Mouse (Mus musculus) frontal cortex, postnatal 10 days (tissue): ENCODE data around the gene Tex2.

Experiments
- DNase-seq, 2 experiments: peaks; one replicate each; pipeline ENCODE4 v3.0.0; 2022; ENCODE audit warnings: low spot score in 2 of 2, mixed read lengths in 1 of 2

Tex2 gene

GRCm38 (mm10) chr11:106486042-106486865 is 127.0 kb downstream of the Tex2 start:
- no peak for DNase-seq

GRCm38 (mm10) chr11:106485611-106486010 is 127.6 kb downstream of the Tex2 start:
- no peak for DNase-seq

- DNase-seq: no peak
Measured at GRCm38 (mm10) chr11:106484875-106485274, 128.3 kb downstream of the Tex2 start.

GRCm38 (mm10) chr11:106482867-106483266 is 130.4 kb downstream of the Tex2 start:
- DNase-seq: no peak

- DNase-seq: no peak
Measured at GRCm38 (mm10) chr11:106481651-106482050, 131.6 kb downstream of the Tex2 start.

GRCm38 (mm10) chr11:106480530-106480885 is 132.7 kb downstream of the Tex2 start:
- DNase-seq: no peak

- no peak for DNase-seq
Measured at GRCm38 (mm10) chr11:106479619-106480529, 133.3 kb downstream of the Tex2 start.

- no peak for DNase-seq
Measured at GRCm38 (mm10) chr11:106478745-106479144, 134.5 kb downstream of the Tex2 start.

GRCm38 (mm10) chr11:106477505-106478160 is 135.6 kb downstream of the Tex2 start:
- no peak for DNase-seq

- no peak for DNase-seq
Measured at GRCm38 (mm10) chr11:106475309-106475708, 137.9 kb downstream of the Tex2 start.

- no peak for DNase-seq
Measured at GRCm38 (mm10) chr11:106471629-106472028, 141.6 kb downstream of the Tex2 start.

GRCm38 (mm10) chr11:106468509-106468908 is 144.7 kb downstream of the Tex2 start:
- no peak for DNase-seq

- DNase-seq: no peak
Measured at GRCm38 (mm10) chr11:106465932-106466331, 147.3 kb downstream of the Tex2 start.

GRCm38 (mm10) chr11:106465545-106465903 is 147.7 kb downstream of the Tex2 start:
- no peak for DNase-seq

- no peak for DNase-seq
Measured at GRCm38 (mm10) chr11:106464681-106465544, 148.3 kb downstream of the Tex2 start.

- DNase-seq: no peak
Measured at GRCm38 (mm10) chr11:106463845-106464244, 149.4 kb downstream of the Tex2 start.

- DNase-seq: no peak
Measured at GRCm38 (mm10) chr11:106462309-106462708, 150.9 kb downstream of the Tex2 start.

- DNase-seq: no peak
Measured at GRCm38 (mm10) chr11:106461145-106461932, 151.9 kb downstream of the Tex2 start.

GRCm38 (mm10) chr11:106460671-106461070 is 152.6 kb downstream of the Tex2 start:
- DNase-seq: no peak

- DNase-seq: no peak
Measured at GRCm38 (mm10) chr11:106458540-106458939, 154.7 kb downstream of the Tex2 start.
